Mouse (Mus musculus) erythroblast, embryonic 14.5 days (primary cell): ENCODE results near the gene March10. TPM values are rescaled to one million over a fixed set of nuclear protein-coding genes. Genes with fewer than 3 reads are reported as not detected.

Experiments
- H3K27me3 ChIP-seq: 2 replicates; pipeline ENCODE4 v1.6.1; 2012; ENCODE audit warnings: inconsistent platforms; ENCODE audit not compliant: control insufficient read depth
- H3K36me3 ChIP-seq: 2 replicates; pipeline ENCODE4 v1.6.1; 2012; ENCODE audit warnings: mild to moderate bottlenecking, inconsistent platforms; ENCODE audit not compliant: control insufficient read depth
- H3K4me1 ChIP-seq: 2 replicates; pipeline ENCODE4 v1.6.1; 2012; ENCODE audit warnings: inconsistent platforms; ENCODE audit not compliant: control insufficient read depth
- H3K4me3 ChIP-seq: replicated peaks from 2 replicates; pipeline ENCODE3; 2012; ENCODE audit warnings: moderate library complexity, mild to moderate bottlenecking, inconsistent platforms
- H3K9me3 ChIP-seq: 2 replicates; pipeline ENCODE4 v1.6.1; 2012; ENCODE audit warnings: low read length, inconsistent platforms, mixed read lengths; ENCODE audit not compliant: control insufficient read depth
- GATA1 ChIP-seq: IDR thresholded peaks from 2 replicates; pipeline ENCODE4 v1.6.1; 2012; ENCODE audit warnings: low read length, inconsistent platforms, mixed read lengths
- TAL1 ChIP-seq: IDR thresholded peaks from 3 replicates; pipeline ENCODE4 v1.6.1; 2012; ENCODE audit warnings: low read length, inconsistent platforms, mixed read lengths
- polyA plus RNA-seq: library from polyadenylated mRNA; stranded (reverse); fragments of >175 nt; gene quantifications from 2 replicates; pipeline ENCODE4 v1.2.3, GENCODE M21; 2012

The March10 gene
- polyA plus RNA-seq, 1 experiment: not detected

DNA sequence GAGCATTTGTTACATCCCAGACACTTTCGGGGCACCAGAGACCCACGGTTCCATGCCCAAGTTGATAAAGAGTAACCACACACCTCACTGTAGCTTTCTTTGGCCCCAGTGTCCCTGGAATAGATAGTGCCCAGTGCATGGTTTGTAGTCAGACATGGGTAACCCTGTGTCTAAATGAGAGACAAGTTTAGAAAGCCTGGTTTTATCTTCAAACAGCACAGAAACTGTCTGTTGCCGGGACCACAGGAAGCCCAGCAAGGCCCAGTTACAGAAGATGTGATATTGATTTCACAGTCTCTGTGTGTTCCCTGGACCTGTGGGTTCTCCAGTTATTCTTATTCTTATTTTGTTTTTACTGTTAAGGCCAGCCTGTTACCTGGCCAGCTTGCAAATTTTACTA is 89.4 kb downstream of the March10 start:
- Histone ChIP-seq H3K4me3 (no peak overlapping the region), H3K4me1 (peaks cover 84% of the 10 kb centered on the region), H3K27me3 (peaks cover 28% of the 10 kb centered on the region), H3K9me3 (no peaks in the 10 kb centered on the region), H3K36me3 (no peaks in the 10 kb centered on the region)
- TF ChIP-seq TAL1 (no peak), GATA1 (no peak)

DNA sequence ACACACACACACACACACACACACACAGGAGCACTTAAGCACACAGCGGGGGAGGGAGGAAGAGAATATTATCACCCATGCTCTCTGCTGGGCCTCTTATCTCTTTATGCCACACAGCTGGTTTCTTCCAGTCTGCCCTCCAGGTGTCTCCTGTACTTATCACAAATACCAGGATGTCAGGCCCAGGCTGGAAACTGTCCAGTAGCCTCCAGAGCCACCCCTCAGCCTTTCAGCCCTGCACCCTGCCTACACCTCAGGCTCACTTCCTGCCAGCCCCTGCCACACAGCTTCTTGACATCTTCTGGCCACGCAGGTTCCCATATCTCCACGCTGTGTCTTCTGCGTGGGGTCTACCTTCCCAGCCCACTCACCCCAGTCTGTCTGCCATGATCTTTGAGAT is 90.5 kb downstream of the March10 start:
- H3K27me3 ChIP-seq: peaks cover 36% of the 10 kb centered on the region
- H3K9me3 ChIP-seq: no peaks in the 10 kb centered on the region
- H3K4me1 ChIP-seq: peaks cover 79% of the 10 kb centered on the region
- H3K4me3 ChIP-seq: peak overlapping the region; percentile 47
- TF ChIP-seq GATA1 (peak; percentile 88), TAL1 (peak; percentile 94)
- H3K36me3 ChIP-seq: no peaks in the 10 kb centered on the region

DNA sequence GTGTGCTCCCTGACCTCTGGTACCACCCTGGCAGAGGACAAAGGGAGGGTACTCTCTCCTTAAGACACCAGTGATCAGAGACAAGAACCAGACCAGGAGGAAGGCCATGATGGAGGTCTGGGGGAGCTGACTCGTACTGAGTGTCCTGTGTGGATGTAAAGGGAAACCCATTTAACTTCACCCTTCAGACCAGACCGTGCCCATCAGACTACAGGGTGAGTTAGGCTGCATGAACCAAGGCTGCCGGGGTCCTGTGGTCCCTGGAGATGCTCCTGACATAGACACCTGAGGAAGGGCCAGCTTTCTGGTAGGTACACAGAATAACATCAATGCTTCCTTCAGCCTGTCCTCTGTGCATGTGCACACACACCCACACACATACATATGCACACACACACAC is 90.9 kb downstream of the March10 start:
- Histone ChIP-seq H3K4me1 (peaks cover 76% of the 10 kb centered on the region), H3K27me3 (peaks cover 40% of the 10 kb centered on the region), H3K36me3 (no peaks in the 10 kb centered on the region), H3K4me3 (peak overlapping the region; percentile 47), H3K9me3 (no peaks in the 10 kb centered on the region)
- TF ChIP-seq TAL1: no peak
- no peak for TF ChIP-seq GATA1

DNA sequence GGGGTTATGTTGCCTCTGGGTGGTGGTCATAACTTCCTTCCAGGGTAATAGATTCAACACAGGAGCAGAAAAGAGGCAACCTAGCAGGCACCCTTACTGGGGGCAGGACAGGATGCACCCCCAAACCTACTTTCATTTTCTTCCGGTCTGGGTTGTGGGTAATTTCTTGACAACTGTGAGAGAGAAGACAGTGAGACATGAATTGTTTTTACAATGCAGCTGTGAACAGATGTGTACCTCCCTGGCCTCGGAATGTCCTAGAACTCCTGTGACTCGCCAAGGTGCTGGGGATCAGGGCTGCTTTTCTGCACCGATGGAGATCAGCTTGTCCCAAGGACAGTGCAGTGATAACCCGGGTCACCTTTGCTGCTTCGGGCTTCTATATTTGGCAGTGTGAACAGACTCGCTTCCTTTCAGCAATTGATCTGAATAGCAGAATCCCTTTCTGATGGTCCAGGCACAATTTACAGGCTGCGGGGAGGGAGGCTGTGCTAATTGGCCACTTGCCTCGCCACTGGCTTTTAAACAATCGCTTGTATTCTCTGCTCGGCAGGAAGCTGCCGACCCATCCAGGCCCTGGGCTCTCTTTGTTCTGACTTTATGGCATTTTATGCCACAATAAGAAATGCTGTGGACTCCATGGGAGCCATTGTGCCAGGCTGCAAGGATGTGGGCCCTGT is 92.0 kb downstream of the March10 start:
- Histone ChIP-seq H3K36me3 (no peaks in the 10 kb centered on the region), H3K9me3 (no peaks in the 10 kb centered on the region), H3K4me3 (peak overlapping the region; percentile 38), H3K27me3 (peaks cover 40% of the 10 kb centered on the region), H3K4me1 (peaks cover 74% of the 10 kb centered on the region)
- TF ChIP-seq GATA1 (no peak), TAL1 (no peak)

DNA sequence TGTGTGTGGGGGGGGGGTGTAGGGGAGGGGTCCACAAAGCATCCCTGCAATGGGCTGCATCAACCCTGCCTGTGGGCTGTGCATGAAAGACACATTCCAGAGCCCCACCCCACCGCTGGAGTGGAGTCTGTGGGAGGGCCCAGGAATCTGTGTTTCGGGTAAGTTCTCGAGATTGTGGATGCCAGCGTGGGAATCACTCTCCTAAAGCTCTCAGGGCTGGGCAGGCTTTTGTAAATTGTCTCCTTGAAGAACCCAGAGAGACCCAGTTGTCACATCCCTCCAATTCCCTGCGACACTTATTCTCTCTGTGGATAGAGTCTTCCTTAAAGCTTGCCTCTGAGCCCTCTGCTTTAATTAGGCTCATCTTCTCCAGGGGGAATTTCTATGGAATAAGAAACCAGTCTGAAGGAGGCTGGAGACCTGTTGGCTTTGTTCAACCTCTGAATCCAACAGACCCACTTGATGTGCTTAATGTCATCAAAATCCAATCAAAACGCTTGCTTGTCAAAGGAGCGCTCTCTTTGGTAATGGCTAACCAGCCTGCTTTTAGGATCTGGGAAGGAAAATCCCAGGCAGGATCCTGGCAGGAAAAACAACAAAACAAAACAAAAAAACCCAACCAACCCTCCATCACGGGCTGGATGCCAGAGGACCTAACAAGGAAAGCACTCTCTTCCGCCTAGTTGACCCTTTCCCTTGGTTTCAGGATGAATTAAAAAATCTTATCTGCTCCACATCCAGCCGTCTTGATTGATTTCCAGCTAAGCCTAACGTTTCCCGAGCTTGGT is 92.7 kb downstream of the March10 start:
- peak overlapping the region; percentile 38 for H3K4me3 ChIP-seq
- TF ChIP-seq TAL1: no peak
- TF ChIP-seq GATA1: no peak

DNA sequence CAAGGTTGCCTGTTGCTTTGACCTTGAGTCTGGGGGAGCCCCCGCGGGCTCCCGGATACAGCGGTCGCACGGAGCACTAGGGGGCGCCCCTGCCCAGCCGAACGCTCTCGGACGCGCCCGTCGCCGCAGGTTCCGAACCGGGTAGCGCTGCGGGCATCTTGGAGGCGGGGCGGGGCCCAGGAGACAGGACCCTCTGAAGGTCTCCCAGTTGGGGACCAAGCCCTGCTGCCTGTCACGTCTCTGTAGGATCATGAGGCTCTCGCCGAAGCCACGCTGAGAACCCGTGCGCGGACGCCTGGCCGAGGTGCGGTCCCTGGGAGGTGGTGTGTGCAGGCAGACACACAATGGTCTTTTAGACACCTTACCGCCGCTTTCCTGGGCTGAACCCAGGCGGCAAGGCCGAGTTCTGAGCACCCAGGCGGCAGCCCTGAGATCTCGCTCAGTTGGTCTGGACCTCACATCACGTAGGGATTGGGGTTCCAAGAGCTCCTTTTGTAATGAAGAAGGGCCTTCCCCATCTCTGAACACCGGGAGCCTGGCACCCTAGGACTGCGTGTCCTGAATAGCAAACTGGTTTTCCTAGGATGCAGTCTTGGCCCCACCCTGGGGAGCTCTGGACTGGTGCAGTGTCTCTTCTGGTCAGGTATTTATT is 93.5 kb downstream of the March10 start:
- H3K36me3 ChIP-seq: no peaks in the 10 kb centered on the region
- H3K4me1 ChIP-seq: peaks cover 60% of the 10 kb centered on the region
- TF ChIP-seq TAL1 (no peak), GATA1 (no peak)
- peak overlapping the region; percentile 62 for H3K4me3 ChIP-seq
- H3K27me3 ChIP-seq: peaks cover 40% of the 10 kb centered on the region
- H3K9me3 ChIP-seq: no peaks in the 10 kb centered on the region

More for the DNA sequence above, 92.7 kb downstream of the March10 start:
- H3K27me3 ChIP-seq: peaks cover 40% of the 10 kb centered on the region
- no peaks in the 10 kb centered on the region for H3K9me3 ChIP-seq
- peaks cover 67% of the 10 kb centered on the region for H3K4me1 ChIP-seq
- H3K36me3 ChIP-seq: no peaks in the 10 kb centered on the region

DNA sequence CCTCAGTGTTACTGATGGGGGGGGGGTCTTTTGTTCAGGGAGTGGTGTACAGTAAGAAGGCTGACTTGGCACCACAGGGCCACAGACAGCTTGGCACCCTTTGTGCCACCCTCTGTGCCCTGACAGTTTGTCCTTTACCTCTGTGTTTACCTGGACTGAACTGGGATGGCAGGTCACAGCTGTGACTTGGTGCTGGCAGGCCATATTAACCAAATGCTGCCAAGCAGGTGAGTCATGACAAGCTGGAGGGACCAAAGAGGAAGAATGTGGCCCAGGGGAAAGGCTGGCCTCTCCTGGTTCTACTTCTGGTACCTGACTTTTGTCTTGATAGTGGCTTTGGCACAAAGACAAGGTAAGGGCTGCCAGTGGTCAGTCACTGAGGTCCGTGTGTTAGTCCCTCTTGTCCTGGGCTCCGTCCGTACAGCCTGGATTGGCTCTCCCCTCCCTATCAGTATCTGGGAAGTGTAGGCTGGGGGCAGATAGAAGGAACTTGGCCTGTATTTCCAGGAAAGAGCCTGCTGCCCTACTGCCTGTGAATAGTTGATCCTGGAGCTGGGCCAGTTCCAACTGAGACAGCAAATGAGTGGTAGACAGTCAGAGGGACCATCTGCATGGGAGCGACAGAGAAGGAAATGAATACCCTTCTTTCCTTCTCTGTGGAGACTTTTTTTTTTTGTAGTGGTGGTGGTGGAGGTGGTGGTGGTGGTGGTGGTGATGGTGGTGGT is 94.3 kb downstream of the March10 start:
- Histone ChIP-seq H3K4me1 (peaks cover 51% of the 10 kb centered on the region), H3K4me3 (no peak overlapping the region), H3K27me3 (peaks cover 40% of the 10 kb centered on the region), H3K9me3 (no peaks in the 10 kb centered on the region), H3K36me3 (no peaks in the 10 kb centered on the region)
- no peak for TF ChIP-seq GATA1
- TF ChIP-seq TAL1: no peak

DNA sequence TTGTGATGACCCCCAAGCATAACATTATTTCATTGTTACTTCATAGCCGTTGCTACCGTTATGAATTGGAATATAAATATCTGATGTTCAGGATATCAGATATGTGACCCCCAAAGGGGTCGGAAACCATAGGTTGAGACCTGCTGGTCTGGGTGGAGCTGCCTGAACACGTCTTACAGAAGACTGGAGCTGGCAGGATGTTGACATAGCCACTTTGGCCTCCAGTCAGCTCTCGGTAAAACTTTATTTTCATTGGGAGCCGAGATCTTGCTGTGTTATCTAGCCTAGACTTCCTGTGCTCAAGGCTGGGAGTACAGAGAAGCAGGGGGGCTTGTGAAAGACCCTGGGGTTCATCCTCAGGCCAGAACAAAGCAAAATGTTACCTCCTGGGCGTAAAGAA is 100.2 kb downstream of the March10 start:
- Histone ChIP-seq H3K4me3 (no peak overlapping the region), H3K36me3 (no peaks in the 10 kb centered on the region), H3K27me3 (peaks cover 8% of the 10 kb centered on the region), H3K4me1 (peaks cover 6% of the 10 kb centered on the region), H3K9me3 (no peaks in the 10 kb centered on the region)
- no peak for TF ChIP-seq TAL1
- no peak for TF ChIP-seq GATA1
